Mouse (Mus musculus) gastrocnemius, adult 8-10 months (tissue): ENCODE data around the gene Epyc. TPM values are rescaled to one million over a fixed set of nuclear protein-coding genes. Genes with fewer than 3 reads are reported as not detected.

Source experiments
- DNase-seq, 2 experiments: peaks; one replicate each; pipeline ENCODE4 v3.0.0; 2022; ENCODE audit warnings: low spot score in 2 of 2
- total RNA-seq, 4 experiments: library from RNA; stranded (reverse); gene quantifications; 2 replicates each; pipeline ENCODE4 v1.2.4; 2022

Gene Epyc
- total RNA-seq, result not detected

DNA sequence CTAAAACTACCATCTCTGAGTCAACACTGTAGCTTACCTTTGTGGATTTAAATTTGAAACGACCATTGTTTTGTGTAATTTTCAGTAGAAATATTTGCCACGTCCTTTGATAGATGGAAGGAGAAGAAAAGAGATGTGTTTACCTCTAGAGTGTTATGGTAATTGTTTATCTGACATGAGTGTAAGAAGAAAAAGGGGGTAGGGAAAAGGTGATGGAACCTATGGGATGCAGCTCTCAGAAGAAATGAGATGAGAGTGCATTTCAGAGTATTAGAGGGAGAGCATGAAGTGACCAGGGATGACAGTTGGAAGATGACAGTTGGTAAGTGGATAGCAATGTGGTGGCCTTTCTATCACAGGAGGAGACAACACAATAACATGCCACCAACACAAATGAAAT, at the start of gene Epyc:
Epyc (plus strand) TSS at position 301 of the 400 bp plus-strand sequence.
- DNase-seq, result no peak

- DNase-seq, result no peak
These were observed 48.2 kb upstream of the Epyc start for GRCm38 (mm10) chr10:97595680-97596079.

DNA sequence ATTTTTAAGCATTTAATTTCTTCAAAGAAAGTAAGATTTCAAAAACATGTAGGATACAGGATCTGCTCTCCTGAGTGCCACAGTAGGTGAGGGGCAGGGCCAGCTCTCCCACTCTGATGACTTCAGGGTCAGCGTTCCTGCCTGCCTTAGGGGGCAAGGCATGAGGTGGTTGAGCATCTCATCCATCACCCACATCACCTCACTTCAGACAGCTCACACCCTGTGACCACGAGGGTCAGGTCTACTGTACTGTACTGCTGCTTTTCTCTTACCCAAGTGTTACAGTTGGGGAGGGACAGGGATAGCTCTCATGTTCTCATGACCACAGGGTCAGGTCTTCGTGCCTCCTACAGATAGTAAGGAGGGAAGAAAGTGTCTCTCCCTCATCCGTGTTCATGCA, 42.1 kb upstream of the Epyc start:
- DNase-seq, result no peak

DNA sequence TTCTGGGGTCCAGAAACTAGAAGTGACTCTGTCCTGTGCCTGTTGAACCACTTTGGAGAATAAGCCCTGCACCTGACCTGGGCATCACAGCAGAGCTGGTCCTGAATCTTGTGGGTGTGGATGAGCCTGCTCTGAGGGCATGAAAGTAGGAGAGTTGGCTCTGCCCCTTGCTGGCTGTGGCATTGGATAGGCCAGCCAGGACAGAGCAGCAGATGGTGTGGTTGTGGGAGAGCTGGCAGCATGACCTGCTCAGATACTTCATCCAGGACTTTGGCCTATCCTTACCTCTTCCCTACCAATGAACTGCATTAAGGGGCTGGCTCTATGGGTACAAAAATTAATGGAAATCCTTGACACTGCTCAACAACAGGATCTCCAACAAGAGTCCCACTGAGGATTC, 40.6 kb upstream of the Epyc start:
- no peak for DNase-seq

DNA sequence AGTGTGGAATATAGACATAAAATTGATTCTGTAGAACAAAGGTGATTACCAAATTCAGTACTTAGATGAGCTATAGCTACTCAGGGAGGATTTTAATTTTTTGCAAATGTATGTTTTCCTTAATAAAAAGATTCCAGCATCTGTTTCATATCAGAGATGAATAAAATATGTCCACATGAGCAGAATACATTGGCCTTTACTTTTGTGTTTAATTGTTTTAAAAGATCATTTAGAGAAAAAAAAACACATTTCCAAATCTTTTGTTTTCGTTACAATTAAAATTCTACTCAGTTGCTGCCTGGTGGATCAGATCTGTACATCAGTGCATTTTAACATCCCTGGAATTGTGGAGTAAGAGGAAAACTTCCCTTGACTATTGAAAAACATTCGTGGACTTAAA, 37.3 kb upstream of the Epyc start, which contains the start of gene Kera:
Kera (plus strand) TSS at position 301 of the 400 bp plus-strand sequence.
- DNase-seq, result no peak

DNA sequence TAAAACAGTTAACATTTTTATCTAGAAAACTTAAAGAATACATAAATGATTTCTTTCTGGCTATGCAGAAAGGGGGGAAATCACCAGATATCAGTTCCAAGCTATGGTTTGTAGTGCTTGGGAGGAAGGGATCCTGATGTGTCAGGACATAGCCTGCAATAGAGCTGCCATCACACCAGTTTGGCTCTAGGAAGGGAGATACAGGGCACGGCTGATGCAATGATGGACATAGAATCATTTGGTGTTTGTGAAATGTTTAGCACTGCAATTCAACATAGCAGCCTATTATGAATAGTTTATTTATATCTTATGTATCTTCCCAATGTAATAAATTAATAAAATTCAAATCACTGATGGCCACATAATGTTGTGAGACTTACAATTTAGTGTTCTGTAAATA, 21.5 kb upstream of the Epyc start:
- no peak for DNase-seq

- DNase-seq, result no peak
These were observed 19.5 kb upstream of the Epyc start for GRCm38 (mm10) chr10:97624381-97624780.

DNA sequence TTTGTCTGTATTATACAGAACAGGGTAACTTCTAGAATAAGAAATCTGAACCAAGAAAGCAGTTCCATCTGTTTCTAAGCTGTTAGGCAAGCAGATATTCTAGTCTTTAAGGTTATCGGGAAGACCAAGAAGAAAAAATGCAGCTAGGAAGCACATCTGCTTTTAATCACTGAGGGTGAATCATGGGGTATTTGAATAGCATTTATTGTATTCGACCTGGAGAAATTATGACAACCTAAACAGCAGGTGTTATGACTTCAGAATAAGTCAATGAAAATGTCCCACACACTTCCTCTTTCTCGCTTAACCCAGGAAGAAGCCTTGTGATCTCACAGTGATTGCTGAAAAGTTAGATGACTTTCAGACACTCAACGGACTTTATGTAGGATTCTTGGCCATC, 18.8 kb upstream of the Epyc start:
- no peak for DNase-seq

DNA sequence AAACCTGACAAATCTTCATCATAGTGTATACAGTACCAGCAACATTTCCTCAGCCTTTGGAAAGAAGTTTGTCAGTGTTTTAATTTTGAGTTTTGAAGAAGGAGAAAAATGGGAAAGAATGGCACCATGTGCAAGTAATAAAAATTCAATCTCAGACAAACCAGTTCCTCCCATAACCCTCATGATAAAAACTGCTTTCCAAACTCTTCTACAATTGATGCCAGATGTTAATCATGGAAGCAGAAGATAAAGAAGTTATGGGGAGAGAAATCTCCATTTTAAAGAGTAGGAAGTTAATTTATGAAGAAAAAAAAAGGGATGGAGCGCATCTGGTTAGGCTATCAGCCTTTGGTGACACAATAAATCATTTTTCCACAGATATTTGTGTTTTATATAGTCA, 17.3 kb upstream of the Epyc start:
- DNase-seq, result no peak

GRCm38 (mm10) chr10:97631061-97631460, 12.8 kb upstream of the Epyc start:
- DNase-seq, result no peak

DNA sequence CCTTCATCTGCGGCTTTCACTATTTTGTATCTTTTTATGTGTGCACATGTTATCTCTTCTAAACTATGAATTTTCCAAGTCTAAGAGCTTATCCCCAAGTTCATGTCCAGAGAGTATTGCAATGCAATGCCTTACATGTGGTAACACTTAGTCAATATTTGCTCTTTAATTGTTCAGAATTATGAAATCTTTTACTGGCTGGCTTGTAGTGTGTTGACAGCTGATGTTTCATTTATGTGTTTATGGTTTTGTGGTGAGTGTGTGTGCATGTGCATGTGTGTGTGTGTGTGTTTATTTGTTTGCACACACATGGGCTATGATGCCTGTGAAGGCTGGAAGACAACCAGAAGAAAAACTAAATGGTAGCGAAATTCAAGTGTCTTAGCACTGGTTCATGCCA, 1.9 kb upstream of the Epyc start:
- no peak for DNase-seq

DNA sequence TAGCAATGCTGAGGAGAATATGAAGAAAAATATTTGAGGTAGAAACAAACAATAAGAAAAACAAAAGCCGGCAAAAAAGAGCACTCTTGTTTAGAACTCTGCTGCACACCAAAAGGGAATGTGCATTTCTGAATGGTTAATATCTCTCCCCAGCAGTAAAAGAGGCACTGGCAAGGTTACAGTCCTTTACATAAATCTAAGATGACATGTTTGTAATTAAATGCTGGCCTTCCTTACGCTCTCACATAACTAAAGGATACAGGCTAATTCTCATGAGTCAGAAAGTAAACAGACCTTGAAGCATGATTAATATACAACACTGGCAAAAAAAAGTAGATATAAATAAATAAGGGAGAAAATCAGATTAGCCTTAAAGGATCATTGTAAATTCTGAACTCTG, 6.5 kb downstream of the Epyc start:
- no peak for DNase-seq

GRCm38 (mm10) chr10:97659489-97659888, 15.6 kb downstream of the Epyc start:
- DNase-seq, result no peak

DNA sequence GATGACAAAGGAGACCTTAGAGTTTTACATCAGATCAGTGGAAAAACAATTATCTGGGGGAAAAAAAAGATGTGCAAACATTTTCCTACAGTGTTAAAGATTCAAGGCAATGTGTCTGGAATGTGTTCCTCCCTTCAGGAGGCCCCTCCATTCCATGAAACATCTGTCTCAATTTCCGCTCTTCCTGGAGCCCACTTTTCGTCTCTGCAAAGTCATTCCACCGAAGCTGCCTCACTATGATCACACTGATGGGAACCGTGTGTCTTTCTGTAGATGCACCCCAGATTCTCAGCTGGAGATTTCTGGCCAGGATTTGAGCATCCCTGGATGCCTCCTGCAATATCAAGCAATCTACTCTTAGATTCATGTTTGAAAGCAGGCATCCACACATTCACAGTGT, 24.8 kb downstream of the Epyc start:
- no peak for DNase-seq

DNA sequence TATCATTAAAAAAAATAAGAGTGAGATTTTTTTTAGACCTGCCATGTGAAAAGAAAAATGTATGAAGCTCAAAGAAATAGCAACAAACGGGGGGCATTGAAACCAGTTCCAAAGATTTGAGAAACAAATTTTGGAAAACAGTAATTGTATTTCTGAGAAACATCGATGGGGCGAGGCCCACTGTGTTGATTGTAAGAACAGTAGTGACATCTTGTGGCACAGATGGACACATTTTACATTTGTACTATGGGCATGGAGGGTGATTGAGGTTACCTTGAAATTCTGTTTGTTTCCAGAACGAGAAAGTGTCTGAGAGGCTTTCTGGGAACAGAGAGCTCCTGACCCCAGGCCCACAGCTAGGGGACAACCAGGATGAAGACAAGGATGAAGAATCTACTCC, 26.3 kb downstream of the Epyc start:
- no peak for DNase-seq

DNA sequence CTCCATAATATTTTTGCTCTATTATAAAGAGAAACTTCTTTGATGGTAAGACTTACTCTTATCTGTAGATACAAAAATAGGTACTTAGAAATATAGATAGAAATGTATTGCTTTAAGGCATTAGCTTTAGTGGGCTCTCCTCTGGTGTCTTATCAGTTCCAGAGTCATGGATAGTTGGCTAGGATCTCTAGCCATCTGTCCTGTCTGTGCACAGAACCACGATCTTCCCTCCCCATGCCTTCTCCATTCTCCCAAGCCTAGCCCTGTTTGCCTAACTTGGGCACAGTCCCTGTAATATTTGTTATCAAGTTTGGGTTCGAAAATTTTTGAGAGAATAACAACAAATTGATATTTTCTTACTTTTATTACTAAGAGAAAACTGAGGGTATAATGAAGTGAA, 29.4 kb downstream of the Epyc start:
- no peak for DNase-seq

- no peak for DNase-seq
These were observed 39.1 kb downstream of the Epyc start for GRCm38 (mm10) chr10:97682981-97683380.

DNA sequence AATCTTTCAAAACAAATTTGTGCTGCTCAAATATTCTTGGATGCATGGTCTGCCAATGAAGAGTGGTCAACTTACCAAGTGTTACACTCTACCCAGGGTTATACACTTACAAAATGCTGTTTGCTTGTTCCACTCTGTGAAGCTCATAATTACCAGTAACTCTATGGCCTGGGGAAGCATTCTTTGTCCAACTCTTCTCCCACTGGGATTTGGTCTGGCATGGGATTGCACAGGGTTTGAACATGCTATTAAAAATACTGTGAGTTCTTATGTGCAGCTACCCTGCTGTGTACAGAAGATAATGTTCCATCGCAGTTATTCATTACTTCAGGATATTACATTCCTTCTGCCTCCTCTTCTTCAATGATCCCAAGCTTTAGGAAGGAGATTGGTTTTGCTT, 43.3 kb downstream of the Epyc start:
- peak; percentile 24 to 31 for DNase-seq

DNA sequence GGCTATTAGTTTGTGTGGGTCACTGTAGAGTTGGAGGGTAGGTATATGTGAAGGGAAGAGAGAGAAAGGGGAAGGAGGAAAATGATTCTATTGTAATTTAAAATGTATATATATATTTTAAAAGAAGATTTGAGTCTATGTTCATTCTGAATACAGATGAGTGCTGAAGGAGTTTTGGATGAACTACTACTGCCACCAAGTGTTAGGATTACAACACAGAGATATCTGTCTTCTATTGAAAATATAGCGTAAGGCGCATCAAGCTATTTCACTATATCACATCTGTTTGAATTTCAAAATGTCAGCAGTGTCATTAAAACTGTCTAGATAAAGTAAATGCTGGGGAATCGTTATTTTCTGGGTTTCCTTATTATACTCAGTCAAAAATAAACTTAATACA, 45.6 kb downstream of the Epyc start:
- no peak for DNase-seq

DNA sequence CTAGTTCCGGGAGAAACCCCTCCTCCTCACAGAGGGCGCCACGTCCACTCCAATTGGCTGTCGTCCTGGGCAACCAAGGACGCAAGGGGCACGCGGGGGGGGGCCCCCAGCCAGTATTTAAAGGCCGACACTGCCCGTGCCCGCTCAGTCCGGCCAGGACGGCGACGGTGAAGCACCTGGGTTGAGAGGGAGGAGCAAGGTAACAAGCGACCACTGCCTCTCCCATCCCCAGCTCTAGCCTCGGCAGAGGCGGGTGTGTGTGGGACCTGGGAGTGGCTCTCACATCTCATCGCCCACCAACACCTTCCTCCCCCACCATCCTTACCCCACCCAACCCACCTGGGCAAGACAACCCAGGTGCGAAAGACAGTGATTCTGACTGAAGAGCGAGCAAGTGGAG, 49.0 kb downstream of the Epyc start, which contains the start of gene Ccer1:
Ccer1 (plus strand) TSS at position 147 of the 400 bp plus-strand sequence.
- DNase-seq, result no peak

DNA sequence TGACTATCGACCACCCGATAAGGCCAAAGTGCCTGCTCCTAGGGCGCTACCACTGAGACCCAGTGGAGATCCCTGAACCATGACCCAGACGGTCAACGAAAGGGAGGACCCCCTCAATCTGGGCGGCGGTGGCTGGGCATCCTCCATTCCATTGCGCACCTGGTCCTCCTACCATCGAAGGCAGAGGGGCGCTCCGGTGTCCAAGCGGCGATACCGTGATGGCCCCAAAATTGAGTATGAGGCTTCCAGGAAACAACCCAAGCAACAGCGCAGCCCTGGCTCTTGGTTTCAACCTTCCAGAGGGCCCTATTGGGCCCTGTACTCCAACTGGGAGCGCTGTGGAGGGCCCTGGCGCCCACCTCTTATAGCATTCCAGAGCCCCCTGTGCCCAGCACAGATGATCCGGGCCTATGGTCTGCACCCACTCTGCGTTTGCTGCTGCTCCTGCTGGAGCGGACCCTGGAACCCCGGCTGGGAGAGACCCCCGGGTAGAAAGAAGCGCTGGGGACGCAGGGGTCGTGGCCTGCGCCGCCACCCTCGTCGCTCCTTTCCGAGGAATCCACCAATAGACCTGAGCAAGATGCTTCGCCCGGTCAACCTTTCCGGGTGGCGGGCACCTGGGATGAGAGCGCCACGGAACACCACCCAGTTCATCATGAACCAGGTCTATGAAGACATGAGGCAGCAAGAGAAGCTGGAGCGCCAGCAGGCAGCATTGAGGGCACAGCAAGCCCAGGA, 49.7 kb downstream of the Epyc start:
- DNase-seq, result peak in 1 of 2 experiments; percentile 4

GRCm38 (mm10) chr10:97702321-97702720, 58.5 kb downstream of the Epyc start:
- DNase-seq, result no peak

DNA sequence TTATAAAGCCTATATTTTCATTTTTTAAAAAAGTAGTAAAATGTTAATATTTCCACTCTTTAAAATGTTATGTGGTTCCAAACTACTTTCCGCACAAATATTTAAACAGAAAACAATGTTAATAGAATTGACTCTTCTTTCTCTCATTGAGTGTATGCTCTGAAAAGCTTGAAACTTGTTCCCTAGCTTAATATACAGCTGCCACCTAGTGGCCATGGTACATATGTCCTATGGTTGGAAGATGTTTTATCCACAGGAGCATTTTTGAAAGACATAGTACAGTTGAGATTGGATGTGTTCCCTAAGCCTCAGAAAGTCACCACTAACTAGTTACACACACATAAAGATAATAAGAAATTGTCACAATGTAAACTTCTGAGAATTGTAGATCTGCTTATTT, 60.7 kb downstream of the Epyc start:
- no peak for DNase-seq

- DNase-seq, result no peak
These were observed 68.8 kb downstream of the Epyc start for GRCm38 (mm10) chr10:97712687-97713086.
